Mouse (Mus musculus) mature B cell (primary cell): ENCODE measurements around the gene Smdt1.

Experiments used
- in situ Hi-C: fragments of 300-500 bp; cut with MboI; formaldehyde crosslinking; loops from 2 replicates; pipeline ENCODE4 v1.14.3; 2019

Gene Smdt1

GRCm38 (mm10) chr15:82338593-82339112, at the start of gene Smdt1, which contains the start of the genes Naga and Pheta2:
Smdt1 (plus strand) TSS chr15:82338959.
Naga (minus strand) TSS chr15:82338925.
Pheta2 (plus strand) TSS chr15:82338942.
- in situ Hi-C loops, result no loop called here

- in situ Hi-C loops, result loop anchor here (25.0 kb wide), 1 partner anchor 497 kb away; the partner anchor contains the start of gene Cyp2d26
Observed at GRCm38 (mm10) chr15:82290252-82290651, 48.5 kb upstream of the Smdt1 start.

GRCm38 (mm10) chr15:82292851-82293250, 45.9 kb upstream of the Smdt1 start:
- in situ Hi-C loops, result loop anchor here (25.0 kb wide), 1 partner anchor 494 kb away; the partner anchor contains the start of gene Cyp2d26

GRCm38 (mm10) chr15:82293271-82293711, 45.5 kb upstream of the Smdt1 start:
- in situ Hi-C loops, result loop anchor here (25.0 kb wide), 1 partner anchor 494 kb away; the partner anchor contains the start of gene Cyp2d26

- in situ Hi-C loops, result loop anchor here (25.0 kb wide), 1 partner anchor 493 kb away; the partner anchor contains the start of gene Cyp2d26
Observed at GRCm38 (mm10) chr15:82294059-82294458, 44.7 kb upstream of the Smdt1 start.

- in situ Hi-C loops, result loop anchor here (25.0 kb wide), 1 partner anchor 488 kb away; the partner anchor contains the start of gene Cyp2d26
Observed at GRCm38 (mm10) chr15:82298764-82299561, 39.8 kb upstream of the Smdt1 start, which contains the start of gene Wbp2nl. Wbp2nl (plus strand) TSS chr15:82298954.

GRCm38 (mm10) chr15:82307107-82307506, 31.7 kb upstream of the Smdt1 start:
- in situ Hi-C loops, result no loop called here

GRCm38 (mm10) chr15:82308416-82308815, 30.3 kb upstream of the Smdt1 start:
- in situ Hi-C loops, result no loop called here

- in situ Hi-C loops, result no loop called here
Observed at GRCm38 (mm10) chr15:82317839-82318238, 20.9 kb upstream of the Smdt1 start.

GRCm38 (mm10) chr15:82319613-82320012, 19.1 kb upstream of the Smdt1 start:
- in situ Hi-C loops, result no loop called here

GRCm38 (mm10) chr15:82322195-82322594, 16.6 kb upstream of the Smdt1 start:
- in situ Hi-C loops, result no loop called here

- in situ Hi-C loops, result no loop called here
Observed at GRCm38 (mm10) chr15:82325382-82325781, 13.4 kb upstream of the Smdt1 start.

GRCm38 (mm10) chr15:82335194-82335593, 3.6 kb upstream of the Smdt1 start:
- in situ Hi-C loops, result no loop called here

GRCm38 (mm10) chr15:82336629-82337028, 2.1 kb upstream of the Smdt1 start:
- in situ Hi-C loops, result no loop called here

GRCm38 (mm10) chr15:82337875-82338274, 884 bp upstream of the Smdt1 start:
- in situ Hi-C loops, result no loop called here

- in situ Hi-C loops, result no loop called here
Observed at GRCm38 (mm10) chr15:82339150-82339549, 391 bp downstream of the Smdt1 start.

GRCm38 (mm10) chr15:82339634-82340254, 985 bp downstream of the Smdt1 start:
- in situ Hi-C loops, result no loop called here

GRCm38 (mm10) chr15:82340414-82341035, 1.8 kb downstream of the Smdt1 start:
- in situ Hi-C loops, result no loop called here

- in situ Hi-C loops, result no loop called here
Observed at GRCm38 (mm10) chr15:82341036-82341501, 2.3 kb downstream of the Smdt1 start.

- in situ Hi-C loops, result no loop called here
Observed at GRCm38 (mm10) chr15:82341675-82342542, 3.1 kb downstream of the Smdt1 start.

- in situ Hi-C loops, result no loop called here
Observed at GRCm38 (mm10) chr15:82342543-82342935, 3.8 kb downstream of the Smdt1 start.
